Mouse (Mus musculus): Measurements from ENCODE around the gene Serpina3m. TPM values are rescaled to one million over a fixed set of nuclear protein-coding genes. Genes with fewer than 3 reads are reported as not detected.
"Not testable (repeated sequence)": the region's sequence is repeated elsewhere in the genome, so short reads cannot be mapped to it uniquely, and the experiment has no call there.

Gene Serpina3m
- total RNA-seq (2017): not detected in 3 replicates

GRCm38 (mm10) chr12:104338226-104338625 lies at the start of gene Serpina3m, which contains the start of gene Serpina3k:
Gene Serpina3m (plus strand): TSS chr12:104338486.
Gene Serpina3k (plus strand): TSS chr12:104338486.
- not testable (repeated sequence) for ATAC-seq (replicated peaks; ENCODE audit: insufficient number of reproducible peaks, low FRiP score, low TSS enrichment, poor library complexity, severe bottlenecking)

- ATAC-seq (replicated peaks; ENCODE audit: insufficient number of reproducible peaks, low FRiP score, low TSS enrichment, poor library complexity, severe bottlenecking): no peak
Observed at GRCm38 (mm10) chr12:104289872-104290271, 48.4 kb upstream of the Serpina3m start.

GRCm38 (mm10) chr12:104293963-104294362 lies 44.3 kb upstream of the Serpina3m start:
- ATAC-seq (replicated peaks; ENCODE audit: insufficient number of reproducible peaks, low FRiP score, low TSS enrichment, poor library complexity, severe bottlenecking): no peak

- no peak for ATAC-seq (replicated peaks; ENCODE audit: insufficient number of reproducible peaks, low FRiP score, low TSS enrichment, poor library complexity, severe bottlenecking)
Observed at GRCm38 (mm10) chr12:104298049-104298448, 40.2 kb upstream of the Serpina3m start.

- no peak for ATAC-seq (replicated peaks; ENCODE audit: insufficient number of reproducible peaks, low FRiP score, low TSS enrichment, poor library complexity, severe bottlenecking)
Observed at GRCm38 (mm10) chr12:104305991-104306390, 32.3 kb upstream of the Serpina3m start.

- ATAC-seq (replicated peaks; ENCODE audit: insufficient number of reproducible peaks, low FRiP score, low TSS enrichment, poor library complexity, severe bottlenecking): no peak
Observed at GRCm38 (mm10) chr12:104314253-104314652, 24.0 kb upstream of the Serpina3m start, which contains the start of gene Serpina3j. Gene Serpina3j (plus strand): TSS chr12:104314553.

- ATAC-seq (replicated peaks; ENCODE audit: insufficient number of reproducible peaks, low FRiP score, low TSS enrichment, poor library complexity, severe bottlenecking): no peak
Observed at GRCm38 (mm10) chr12:104322454-104322853, 15.8 kb upstream of the Serpina3m start.

- ATAC-seq (replicated peaks; ENCODE audit: insufficient number of reproducible peaks, low FRiP score, low TSS enrichment, poor library complexity, severe bottlenecking): no peak
Observed at GRCm38 (mm10) chr12:104331701-104332100, 6.6 kb upstream of the Serpina3m start.

GRCm38 (mm10) chr12:104336873-104337272 lies 1.4 kb upstream of the Serpina3m start:
- ATAC-seq (replicated peaks; ENCODE audit: insufficient number of reproducible peaks, low FRiP score, low TSS enrichment, poor library complexity, severe bottlenecking): not testable (repeated sequence)

GRCm38 (mm10) chr12:104338705-104339104 lies 419 bp downstream of the Serpina3m start:
- ATAC-seq (replicated peaks; ENCODE audit: insufficient number of reproducible peaks, low FRiP score, low TSS enrichment, poor library complexity, severe bottlenecking): no peak

GRCm38 (mm10) chr12:104342489-104342888 lies 4.2 kb downstream of the Serpina3m start:
- ATAC-seq (replicated peaks; ENCODE audit: insufficient number of reproducible peaks, low FRiP score, low TSS enrichment, poor library complexity, severe bottlenecking): not testable (repeated sequence)

GRCm38 (mm10) chr12:104345181-104345580 lies 6.9 kb downstream of the Serpina3m start:
- ATAC-seq (replicated peaks; ENCODE audit: insufficient number of reproducible peaks, low FRiP score, low TSS enrichment, poor library complexity, severe bottlenecking): no peak

- no peak for ATAC-seq (replicated peaks; ENCODE audit: insufficient number of reproducible peaks, low FRiP score, low TSS enrichment, poor library complexity, severe bottlenecking)
Observed at GRCm38 (mm10) chr12:104345707-104346106, 7.4 kb downstream of the Serpina3m start.

- no peak for ATAC-seq (replicated peaks; ENCODE audit: insufficient number of reproducible peaks, low FRiP score, low TSS enrichment, poor library complexity, severe bottlenecking)
Observed at GRCm38 (mm10) chr12:104347091-104347490, 8.8 kb downstream of the Serpina3m start.

- ATAC-seq (replicated peaks; ENCODE audit: insufficient number of reproducible peaks, low FRiP score, low TSS enrichment, poor library complexity, severe bottlenecking): not testable (repeated sequence)
Observed at GRCm38 (mm10) chr12:104351812-104352211, 13.5 kb downstream of the Serpina3m start.

- ATAC-seq (replicated peaks; ENCODE audit: insufficient number of reproducible peaks, low FRiP score, low TSS enrichment, poor library complexity, severe bottlenecking): no peak
Observed at GRCm38 (mm10) chr12:104356006-104356405, 17.7 kb downstream of the Serpina3m start.

GRCm38 (mm10) chr12:104369986-104370385 lies 31.7 kb downstream of the Serpina3m start:
- ATAC-seq (replicated peaks; ENCODE audit: insufficient number of reproducible peaks, low FRiP score, low TSS enrichment, poor library complexity, severe bottlenecking): no peak

- ATAC-seq (replicated peaks; ENCODE audit: insufficient number of reproducible peaks, low FRiP score, low TSS enrichment, poor library complexity, severe bottlenecking): not testable (repeated sequence)
Observed at GRCm38 (mm10) chr12:104377179-104377578, 38.9 kb downstream of the Serpina3m start.

GRCm38 (mm10) chr12:104378351-104378750 lies 40.1 kb downstream of the Serpina3m start:
- not testable (repeated sequence) for ATAC-seq (replicated peaks; ENCODE audit: insufficient number of reproducible peaks, low FRiP score, low TSS enrichment, poor library complexity, severe bottlenecking)

GRCm38 (mm10) chr12:104378815-104379214 lies 40.5 kb downstream of the Serpina3m start:
- ATAC-seq (replicated peaks; ENCODE audit: insufficient number of reproducible peaks, low FRiP score, low TSS enrichment, poor library complexity, severe bottlenecking): not testable (repeated sequence)

- no peak for ATAC-seq (replicated peaks; ENCODE audit: insufficient number of reproducible peaks, low FRiP score, low TSS enrichment, poor library complexity, severe bottlenecking)
Observed at GRCm38 (mm10) chr12:104379856-104380255, 41.6 kb downstream of the Serpina3m start.
